Mouse (Mus musculus): ENCODE measurements around the gene Slc25a53. TPM values are rescaled to one million over a fixed set of nuclear protein-coding genes. Genes with fewer than 3 reads are reported as not detected.
A peak's percentile ranks its signal among the peaks of the same experiment; 100 is the strongest.
"Not testable (repeated sequence)": the region's sequence is repeated elsewhere in the genome, so short reads cannot be mapped to it uniquely, and the experiment has no call there.

Slc25a53 gene
- polyA plus RNA-seq, 1 experiment, result 2.7 TPM

DNA sequence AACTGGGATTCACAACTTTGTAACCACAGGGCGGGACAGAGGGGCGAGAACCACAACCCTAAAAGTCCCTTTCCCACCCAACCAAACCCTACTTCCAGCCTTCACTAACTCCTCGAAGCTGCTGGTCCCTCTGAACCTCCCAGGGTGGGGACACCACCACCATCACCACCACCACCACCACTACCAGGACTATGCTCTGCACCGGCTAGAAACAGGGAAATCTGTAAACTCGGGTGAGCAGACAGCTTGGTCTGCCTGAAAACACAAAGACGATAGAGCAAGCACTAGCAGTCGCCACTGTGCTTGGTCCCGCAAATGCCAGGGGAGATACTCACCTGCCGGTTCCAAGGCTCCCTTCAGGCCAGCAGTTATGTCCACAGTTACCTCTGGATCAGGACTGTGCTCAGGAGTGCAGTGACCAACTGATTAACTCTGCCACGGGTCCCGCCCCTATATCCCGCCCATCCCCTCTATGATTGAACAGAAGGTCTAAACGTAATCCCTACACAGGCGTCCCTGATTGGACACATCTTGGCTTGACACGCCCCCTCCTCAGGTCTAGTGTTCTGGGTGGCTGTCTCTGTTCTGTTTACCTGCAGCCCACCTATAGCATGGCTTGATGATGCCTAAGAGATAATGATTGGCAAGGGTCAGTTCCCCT lies 61.5 kb downstream of the Slc25a53 start, which contains the start of the genes Tmsb15l and Tmsb15b1:
Gene Tmsb15l (minus strand): TSS at position 446 of the 661 bp plus-strand sequence.
Gene Tmsb15b1 (minus strand): TSS at position 451 of the 661 bp plus-strand sequence.
- 26% methylated on average over 15 of the region's 15 CpGs for WGBS
- peak; percentile 24 for DNase-seq (ENCODE audit: low read depth, low spot score)

DNA sequence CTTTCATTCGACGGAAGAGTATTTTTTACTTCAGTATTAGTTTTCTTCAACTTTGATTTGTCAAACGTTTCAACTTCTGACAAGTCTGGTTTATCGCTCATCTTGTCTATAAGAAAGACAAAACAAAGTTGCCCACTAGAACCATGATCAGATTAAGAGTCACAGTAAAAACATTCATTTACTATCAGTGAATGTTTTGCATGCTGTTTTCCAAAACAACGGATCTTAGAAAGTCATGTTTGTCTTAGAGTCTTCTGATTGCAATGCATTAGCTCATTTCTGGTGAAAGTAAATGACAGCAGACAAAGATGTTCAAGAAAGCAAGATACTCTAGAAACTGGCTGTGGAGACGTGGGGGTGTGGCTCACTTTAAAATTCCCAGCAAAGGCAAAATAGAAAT lies 62.7 kb downstream of the Slc25a53 start, which contains the start of gene Tmsb15b2:
Gene Tmsb15b2 (minus strand): TSS at position 101 of the 400 bp plus-strand sequence.
- WGBS, result 87% methylated on average over 6 of the region's 6 CpGs
- DNase-seq (ENCODE audit: low read depth, low spot score), result not testable (repeated sequence)

DNA sequence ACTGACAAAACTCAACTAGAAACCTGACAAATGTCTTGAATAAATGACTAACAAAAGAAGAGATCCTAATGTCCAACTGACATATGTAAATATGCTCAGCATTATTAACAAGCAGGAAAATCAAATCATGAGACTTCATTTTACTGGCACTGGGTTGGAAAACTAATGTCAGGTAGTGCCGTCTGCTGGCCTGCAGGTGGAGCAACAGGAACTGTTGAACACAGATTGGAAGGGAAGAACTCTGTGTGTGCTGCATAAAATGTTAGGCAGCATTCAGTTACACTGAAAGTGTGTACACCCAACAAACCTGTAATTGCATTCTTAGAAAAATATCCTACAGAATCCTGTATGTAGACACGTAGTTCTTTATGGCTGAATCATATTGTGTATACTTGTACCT lies 78.4 kb downstream of the Slc25a53 start:
- no peak for DNase-seq (ENCODE audit: low read depth, low spot score)

DNA sequence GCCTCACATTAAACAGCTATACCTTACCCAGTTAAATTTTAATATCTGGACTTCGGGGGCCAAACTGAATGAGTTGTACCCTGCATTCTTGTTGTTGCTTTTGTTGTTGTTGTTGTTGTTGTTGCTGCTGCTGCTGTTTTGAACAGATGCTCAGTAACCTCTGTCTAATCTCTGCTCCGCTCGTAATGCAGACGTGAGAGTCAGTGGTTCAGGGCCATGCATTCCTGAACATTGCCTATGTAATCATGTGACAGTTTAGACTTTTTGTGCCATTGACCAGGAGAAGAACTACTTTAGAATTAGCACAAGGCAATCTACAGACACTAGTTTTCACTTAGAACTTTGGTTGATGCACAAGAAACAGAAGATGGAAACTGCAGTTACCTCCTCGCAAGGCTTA lies 79.8 kb downstream of the Slc25a53 start:
- WGBS, result 58% methylated on average over 5 of the region's 5 CpGs
- not testable (repeated sequence) for DNase-seq (ENCODE audit: low read depth, low spot score)

More for the DNA sequence above, 78.4 kb downstream of the Slc25a53 start:
- WGBS, result 31% methylated on average over 2 of the region's 2 CpGs

DNA sequence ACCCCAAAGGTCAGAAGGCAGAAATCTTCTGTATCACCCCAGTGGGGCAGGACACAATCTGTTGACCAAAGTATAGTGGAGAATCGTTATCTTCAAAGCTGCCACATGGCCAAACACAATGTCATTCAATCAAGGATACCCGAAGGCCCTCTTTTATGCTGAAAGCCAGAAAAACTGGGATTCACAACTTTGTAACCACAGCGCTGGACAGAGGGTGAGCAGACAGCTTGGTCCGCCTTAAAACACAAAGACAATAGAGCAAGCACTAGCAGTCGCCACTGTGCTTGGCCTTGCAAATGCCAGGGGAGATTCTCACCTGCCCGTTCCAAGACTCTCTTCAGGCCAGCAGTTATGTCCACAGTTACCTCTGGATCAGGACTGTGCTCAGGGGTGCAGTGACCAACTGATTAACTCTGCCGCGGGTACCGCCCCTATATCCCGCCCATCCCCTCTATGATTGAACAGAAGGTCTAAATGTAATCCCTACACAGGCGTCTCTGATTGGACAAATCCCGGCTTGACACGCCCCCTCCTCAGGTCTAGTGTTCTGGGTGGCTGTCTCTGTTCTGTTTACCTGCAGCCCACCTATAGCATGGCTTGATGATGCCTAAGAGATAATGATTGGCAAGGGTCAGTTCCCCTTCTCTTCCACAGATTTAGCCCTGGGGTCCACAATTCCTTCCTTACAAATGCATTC lies 80.4 kb downstream of the Slc25a53 start:
- not testable (repeated sequence) for DNase-seq (ENCODE audit: low read depth, low spot score)
- WGBS, result 29% methylated on average over 13 of the region's 13 CpGs

DNA sequence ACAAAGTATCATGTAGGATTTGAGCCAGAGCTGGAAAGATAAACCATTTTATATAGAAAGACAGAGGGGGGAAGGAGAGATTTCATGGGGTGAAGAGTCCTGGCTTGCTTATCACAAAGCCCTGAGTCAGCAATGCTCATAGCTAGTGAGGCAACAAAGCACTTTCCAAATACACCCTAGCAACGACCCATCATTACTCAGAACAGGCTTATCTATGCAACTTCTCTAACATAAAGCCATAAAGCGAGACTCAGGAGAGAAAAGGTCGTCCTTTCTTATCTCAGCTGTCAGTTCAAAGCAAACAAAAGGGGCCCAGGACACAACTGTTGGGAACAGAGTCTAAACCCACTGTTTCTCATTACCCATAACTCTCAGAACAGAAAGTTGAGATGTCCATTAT lies 100.1 kb downstream of the Slc25a53 start:
- WGBS, result 14% methylated on average over 3 of the region's 3 CpGs

More for the DNA sequence above, 100.1 kb downstream of the Slc25a53 start:
- DNase-seq (ENCODE audit: low read depth, low spot score), result no peak

Other genes starting within 250 kb of the Slc25a53 start
- gene Plp1, start 215.6 kb downstream of the Slc25a53 start, polyA plus RNA-seq (2012; rRNA removed), result 1.8 and 2.5 TPM in 2 replicates
- gene Rab9b, start 169.5 kb downstream of the Slc25a53 start, polyA plus RNA-seq (2012; rRNA removed), result 0.06 and 0.07 TPM in 2 replicates
- not detected in 2 replicates for gene H2bfm, start 111.0 kb downstream of the Slc25a53 start, polyA plus RNA-seq (2012; rRNA removed)
- gene Tmsb15b2, start 62.8 kb downstream of the Slc25a53 start, polyA plus RNA-seq (2012; rRNA removed), result 0.41 TPM in 1 of 2 replicates, not detected in the other
- gene Tmsb15l, start 61.4 kb downstream of the Slc25a53 start, polyA plus RNA-seq (2012; rRNA removed), result 0.84 and 0.99 TPM in 2 replicates
- 0.63 and 1.3 TPM in 2 replicates for gene Tmsb15b1, start 61.4 kb downstream of the Slc25a53 start, polyA plus RNA-seq (2012; rRNA removed)
- gene Zcchc18, start 45.1 kb downstream of the Slc25a53 start, polyA plus RNA-seq (2012; rRNA removed), result 1.6 and 1.7 TPM in 2 replicates
- gene Fam199x, start 11.3 kb upstream of the Slc25a53 start, polyA plus RNA-seq (2012; rRNA removed), result 0.46 and 0.77 TPM in 2 replicates
- gene Esx1, start 83.8 kb upstream of the Slc25a53 start, polyA plus RNA-seq (2012; rRNA removed), result not detected in 2 replicates